Mouse (Mus musculus) E14TG2a.4 (cell line): ENCODE measurements around the gene Banp.

ENCODE experiments used
- H3K27me3 ChIP-seq: 2 replicates; pipeline ENCODE4 v1.6.1; 2014; ENCODE audit warnings: low read length, control low read depth; ENCODE audit not compliant: insufficient read depth
- H3K36me3 ChIP-seq: 2 replicates; pipeline ENCODE4 v1.6.1; 2014; ENCODE audit warnings: low read length, control low read depth; ENCODE audit not compliant: insufficient read depth
- H3K4me1 ChIP-seq: replicated peaks from 2 replicates; pipeline ENCODE4 v1.6.1; 2014; ENCODE audit warnings: low read depth, low read length, control low read depth
- H3K4me3 ChIP-seq: replicated peaks from 2 replicates; pipeline ENCODE4 v1.5.1; 2014; ENCODE audit warnings: mild to moderate bottlenecking, low read length
- H3K9me3 ChIP-seq: 2 replicates; pipeline ENCODE4 v1.6.1; 2014; ENCODE audit warnings: low read length, control low read depth
- CTCF ChIP-seq: conservative IDR thresholded peaks from 2 replicates; pipeline ENCODE4 v1.5.1; 2014; ENCODE audit warnings: low read length
- NANOG ChIP-seq: IDR thresholded peaks from 2 replicates; pipeline ENCODE4 v1.6.1; 2014; ENCODE audit warnings: borderline replicate concordance, low read length, mixed read lengths
- POU5F1 ChIP-seq: IDR thresholded peaks from 2 replicates; pipeline ENCODE4 v1.6.1; 2014; ENCODE audit warnings: low read length, borderline replicate concordance

The Banp gene

DNA sequence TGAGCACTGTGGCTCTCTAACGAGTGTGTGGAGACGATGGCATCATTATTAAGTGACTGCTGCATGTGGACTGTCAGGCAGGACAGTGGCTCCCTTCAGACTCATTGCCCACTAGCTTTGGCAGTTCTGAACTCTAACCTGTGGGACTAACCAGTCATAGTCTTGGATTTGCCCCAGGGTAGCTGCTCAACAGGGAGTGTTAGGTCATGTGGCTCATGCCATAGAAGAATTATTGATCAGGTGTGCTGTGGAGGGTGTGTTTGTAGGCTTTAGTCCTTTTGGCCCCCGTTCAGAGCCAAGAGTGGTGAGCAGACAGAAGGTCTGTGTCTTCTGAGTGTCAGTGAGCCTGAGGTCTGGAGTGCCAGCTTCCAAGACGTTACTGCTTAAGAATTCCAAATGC is 43.4 kb downstream of the Banp start:
- H3K27me3 ChIP-seq = no peaks in the 10 kb centered on the region
- no peak for TF ChIP-seq NANOG
- no peak for TF ChIP-seq CTCF
- TF ChIP-seq POU5F1 = no peak
- no peak overlapping the region for H3K4me3 ChIP-seq
- H3K36me3 ChIP-seq = peaks cover 98% of the 10 kb centered on the region
- H3K4me1 ChIP-seq = peaks cover 22% of the 10 kb centered on the region
- no peaks in the 10 kb centered on the region for H3K9me3 ChIP-seq

DNA sequence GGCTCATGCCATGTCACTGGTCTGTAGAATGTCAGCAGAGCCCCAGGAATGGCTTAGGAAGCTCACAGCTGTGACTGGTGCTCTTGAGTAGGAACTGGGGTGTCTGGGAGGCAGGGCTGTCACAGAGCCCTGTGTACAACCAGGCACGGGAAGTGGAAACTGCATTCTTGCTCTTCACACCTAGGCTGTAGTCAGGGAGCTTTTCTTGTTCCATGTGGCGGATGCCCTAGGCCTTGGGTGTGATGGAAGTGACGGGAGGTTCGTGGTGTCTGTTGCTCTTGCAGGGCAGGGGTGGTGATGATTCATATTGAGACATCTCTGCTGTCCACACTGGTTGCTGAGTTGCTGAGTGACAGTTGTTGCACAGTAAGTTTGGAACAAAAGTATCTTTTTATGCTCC is 45.6 kb downstream of the Banp start:
- Histone ChIP-seq H3K4me1 (peaks cover 19% of the 10 kb centered on the region), H3K9me3 (no peaks in the 10 kb centered on the region), H3K27me3 (no peaks in the 10 kb centered on the region), H3K36me3 (peaks cover 99% of the 10 kb centered on the region), H3K4me3 (no peak overlapping the region)
- TF ChIP-seq CTCF (no peak), POU5F1 (no peak), NANOG (no peak)

DNA sequence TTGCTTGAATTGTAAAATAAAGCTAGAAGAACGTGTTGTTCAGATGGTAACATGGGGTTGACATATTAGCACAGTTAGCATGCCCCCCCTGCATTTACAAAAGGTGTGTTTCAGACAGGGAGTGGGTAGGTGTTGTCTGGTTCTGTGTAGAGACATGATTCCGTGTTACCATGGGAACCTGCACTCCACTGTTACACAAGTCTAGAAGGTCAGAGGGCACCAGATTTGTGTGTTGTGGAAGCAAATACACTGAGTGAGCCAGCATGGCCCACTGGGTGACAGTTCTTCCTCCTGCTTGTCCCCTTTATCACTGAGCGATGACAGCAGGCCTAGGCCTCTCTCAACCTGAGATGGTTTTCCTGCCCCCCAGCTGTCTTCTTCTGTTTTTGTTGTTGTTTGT is 46.3 kb downstream of the Banp start:
- TF ChIP-seq NANOG (no peak), POU5F1 (no peak), CTCF (no peak)
- H3K4me1 ChIP-seq = peaks cover 16% of the 10 kb centered on the region
- H3K4me3 ChIP-seq = no peak overlapping the region
- no peaks in the 10 kb centered on the region for H3K27me3 ChIP-seq
- peaks cover 99% of the 10 kb centered on the region for H3K36me3 ChIP-seq
- H3K9me3 ChIP-seq = no peaks in the 10 kb centered on the region

DNA sequence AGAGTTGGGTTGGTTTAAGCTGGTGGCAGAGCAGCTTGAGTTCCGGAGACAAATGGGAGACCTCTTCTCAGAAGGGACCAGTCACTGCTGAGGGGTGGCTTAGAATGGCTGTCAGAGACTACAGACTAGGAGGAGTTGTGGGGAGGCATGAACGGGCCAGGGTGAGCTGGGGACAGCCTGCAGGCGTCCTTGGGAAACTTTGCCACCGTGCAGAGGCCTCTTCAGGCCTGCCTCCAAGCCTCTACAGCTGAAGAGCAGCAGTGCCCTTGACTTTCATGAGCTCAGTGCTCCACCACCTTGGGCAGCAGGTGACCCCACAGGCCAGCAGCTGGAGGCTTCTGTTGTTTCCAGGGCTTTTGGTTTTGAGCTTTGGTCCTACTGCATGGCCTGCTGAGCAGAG is 49.1 kb downstream of the Banp start:
- Histone ChIP-seq H3K36me3 (peaks cover 99% of the 10 kb centered on the region), H3K4me3 (no peak overlapping the region)
- no peak for TF ChIP-seq CTCF
- TF ChIP-seq POU5F1 = no peak
- TF ChIP-seq NANOG = no peak

DNA sequence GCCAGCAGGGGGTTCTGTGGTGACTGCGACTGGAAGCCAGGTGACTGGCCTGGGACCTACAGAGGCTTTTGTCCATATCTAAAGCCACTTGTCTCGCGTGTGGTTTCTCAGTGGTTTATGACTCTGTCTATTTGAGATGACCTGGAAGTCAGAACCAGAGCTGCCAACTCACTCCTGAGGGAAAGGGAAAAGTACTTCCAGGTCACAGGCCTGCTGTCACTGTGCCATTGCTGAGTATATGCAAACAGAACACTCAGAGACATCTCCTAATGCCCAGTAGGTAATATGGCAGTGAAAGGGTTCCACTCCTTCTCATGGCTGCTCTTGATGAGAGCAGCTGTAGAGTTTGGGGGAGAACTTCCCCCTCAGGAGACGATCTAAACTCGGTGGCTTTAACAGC is 49.7 kb downstream of the Banp start:
- Histone ChIP-seq H3K27me3 (no peaks in the 10 kb centered on the region), H3K36me3 (peaks cover 100% of the 10 kb centered on the region), H3K9me3 (no peaks in the 10 kb centered on the region), H3K4me3 (no peak overlapping the region), H3K4me1 (0 out of 2 replicates have a peak, but pooled peaks cover 6% of the 10 kb centered on the region)
- TF ChIP-seq CTCF (no peak), POU5F1 (no peak), NANOG (no peak)

More for the DNA sequence above, 49.1 kb downstream of the Banp start:
- H3K27me3 ChIP-seq = no peaks in the 10 kb centered on the region
- H3K9me3 ChIP-seq = no peaks in the 10 kb centered on the region
- 0 out of 2 replicates have a peak, but pooled peaks cover 6% of the 10 kb centered on the region for H3K4me1 ChIP-seq

DNA sequence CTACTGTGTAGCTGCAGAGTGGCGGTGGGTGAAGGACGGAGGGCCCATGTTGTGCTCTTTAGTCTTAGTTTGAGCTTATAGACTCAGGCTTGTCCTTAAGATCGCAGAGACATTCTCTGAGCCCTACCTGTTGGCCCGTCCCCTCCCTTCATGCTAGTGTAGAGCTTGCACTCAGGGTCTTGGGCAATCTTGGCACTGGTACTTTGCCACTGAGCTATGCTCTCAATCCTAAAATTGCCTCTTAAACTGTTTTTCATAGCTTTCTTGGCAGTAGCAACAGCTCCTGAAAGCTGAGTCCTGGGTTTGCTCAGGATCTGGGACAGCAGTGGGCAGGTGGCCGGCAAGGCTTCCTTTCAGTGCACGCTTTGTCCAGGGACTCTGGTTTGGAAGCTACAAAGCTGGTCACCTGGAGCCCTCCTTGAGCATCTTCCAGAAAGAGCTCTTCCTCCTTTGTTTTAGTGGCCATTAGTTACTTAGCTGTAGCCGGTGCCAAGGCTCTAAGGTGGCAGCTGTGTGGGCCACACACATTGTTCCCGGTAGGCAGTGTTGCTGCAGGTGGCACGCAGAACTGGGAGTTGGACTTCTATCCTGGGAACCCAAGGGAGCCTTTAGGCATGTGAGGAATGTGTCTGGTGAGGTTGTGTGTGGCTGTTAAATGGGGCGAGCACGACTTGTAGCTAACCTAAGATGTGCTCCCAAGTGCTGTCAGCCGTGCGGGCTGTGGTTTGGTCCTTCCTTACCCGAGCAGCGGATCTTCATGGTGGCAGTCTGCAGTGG is 52.0 kb downstream of the Banp start:
- peaks cover 14% of the 10 kb centered on the region; the same call in 1 of the 2 replicates for H3K4me1 ChIP-seq
- no peak overlapping the region for H3K4me3 ChIP-seq
- H3K36me3 ChIP-seq = peaks cover 96% of the 10 kb centered on the region
- TF ChIP-seq POU5F1 (no peak), CTCF (no peak), NANOG (no peak)
- H3K27me3 ChIP-seq = no peaks in the 10 kb centered on the region
- no peaks in the 10 kb centered on the region for H3K9me3 ChIP-seq

DNA sequence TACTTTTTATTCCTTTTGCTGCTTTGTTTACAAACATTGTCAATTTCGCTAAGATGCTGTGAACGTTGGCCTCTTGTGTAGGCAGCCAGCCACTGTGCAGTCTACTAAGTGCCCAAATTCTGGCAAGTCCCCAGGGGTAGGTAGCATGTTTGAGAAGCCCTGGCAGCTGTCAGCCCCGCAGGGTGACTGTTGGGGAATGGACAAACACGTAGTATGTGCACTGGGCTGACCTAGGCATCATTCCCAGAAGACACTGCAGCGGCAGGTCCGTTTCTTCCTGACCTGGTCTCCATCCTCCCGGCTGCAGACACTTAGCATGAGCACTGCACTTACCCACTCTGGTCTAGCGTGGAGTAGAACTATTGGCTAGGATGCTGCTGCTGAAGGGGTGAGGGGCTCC is 54.1 kb downstream of the Banp start:
- no peak for TF ChIP-seq CTCF
- no peak for TF ChIP-seq POU5F1
- no peak for TF ChIP-seq NANOG
- Histone ChIP-seq H3K9me3 (no peaks in the 10 kb centered on the region), H3K27me3 (no peaks in the 10 kb centered on the region), H3K36me3 (peaks cover 96% of the 10 kb centered on the region), H3K4me3 (no peak overlapping the region), H3K4me1 (peaks cover 16% of the 10 kb centered on the region; the same call in 1 of the 2 replicates)

DNA sequence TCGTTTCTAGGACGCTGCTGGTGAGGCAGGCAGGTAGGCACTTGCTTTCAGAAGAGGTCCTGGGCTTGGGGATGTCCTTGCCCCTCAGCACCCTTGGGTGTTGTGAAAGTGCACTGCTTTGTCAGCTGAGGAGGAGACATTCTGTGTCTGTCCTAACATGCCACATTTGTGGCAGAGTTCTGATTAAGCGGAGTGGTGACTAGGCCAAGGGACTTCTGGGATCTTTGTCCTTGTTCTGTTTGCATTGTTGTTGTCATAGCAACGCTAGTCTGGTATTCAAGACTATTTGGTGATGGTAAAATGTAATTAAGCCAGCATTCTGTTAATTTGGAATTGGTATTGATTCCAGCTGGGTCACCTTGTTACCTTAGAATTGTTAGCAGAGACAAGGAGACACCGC is 54.6 kb downstream of the Banp start:
- H3K4me3 ChIP-seq = no peak overlapping the region
- H3K4me1 ChIP-seq = peaks cover 16% of the 10 kb centered on the region; the same call in 1 of the 2 replicates
- H3K9me3 ChIP-seq = no peaks in the 10 kb centered on the region
- TF ChIP-seq CTCF (no peak), NANOG (no peak), POU5F1 (no peak)
- H3K27me3 ChIP-seq = no peaks in the 10 kb centered on the region
- H3K36me3 ChIP-seq = peaks cover 96% of the 10 kb centered on the region
